Mouse (Mus musculus) kidney, adult 18-20 months (tissue): ENCODE data around the gene 2900011O08Rik.
"Not testable (repeated sequence)": the region's sequence is repeated elsewhere in the genome, so short reads cannot be mapped to it uniquely, and the experiment has no call there.

Source experiments
- DNase-seq: peaks from one replicate; pipeline ENCODE4 v3.0.0; 2021

The 2900011O08Rik gene

GRCm38 (mm10) chr16:14005266-14005665, 18.9 kb downstream of the 2900011O08Rik start:
- DNase-seq = peak; percentile 67

- DNase-seq = no peak
Observed at GRCm38 (mm10) chr16:14008081-14008480, 21.7 kb downstream of the 2900011O08Rik start.

- DNase-seq = no peak
Observed at GRCm38 (mm10) chr16:14008708-14009107, 22.3 kb downstream of the 2900011O08Rik start.

GRCm38 (mm10) chr16:14009966-14010365, 23.6 kb downstream of the 2900011O08Rik start:
- DNase-seq = no peak

GRCm38 (mm10) chr16:14017306-14017705, 30.9 kb downstream of the 2900011O08Rik start:
- DNase-seq = no peak

GRCm38 (mm10) chr16:14021166-14021822, 34.9 kb downstream of the 2900011O08Rik start:
- DNase-seq = no peak

- no peak for DNase-seq
Observed at GRCm38 (mm10) chr16:14025091-14025990, 38.9 kb downstream of the 2900011O08Rik start.

- DNase-seq = no peak
Observed at GRCm38 (mm10) chr16:14029072-14029471, 42.7 kb downstream of the 2900011O08Rik start.

- no peak for DNase-seq
Observed at GRCm38 (mm10) chr16:14029851-14030250, 43.4 kb downstream of the 2900011O08Rik start.

GRCm38 (mm10) chr16:14030650-14031049, 44.2 kb downstream of the 2900011O08Rik start:
- DNase-seq = peak; percentile 8

- DNase-seq = no peak
Observed at GRCm38 (mm10) chr16:14033076-14033475, 46.7 kb downstream of the 2900011O08Rik start.

GRCm38 (mm10) chr16:14042421-14042820, 56.0 kb downstream of the 2900011O08Rik start:
- DNase-seq = no peak

GRCm38 (mm10) chr16:14044695-14045094, 58.3 kb downstream of the 2900011O08Rik start:
- no peak for DNase-seq

- DNase-seq = no peak
Observed at GRCm38 (mm10) chr16:14046224-14046756, 59.9 kb downstream of the 2900011O08Rik start.

GRCm38 (mm10) chr16:14052221-14052620, 65.8 kb downstream of the 2900011O08Rik start:
- DNase-seq = no peak

GRCm38 (mm10) chr16:14053116-14053515, 66.7 kb downstream of the 2900011O08Rik start:
- no peak for DNase-seq

GRCm38 (mm10) chr16:14055271-14055670, 68.9 kb downstream of the 2900011O08Rik start:
- DNase-seq = no peak

GRCm38 (mm10) chr16:14056734-14057133, 70.3 kb downstream of the 2900011O08Rik start:
- no peak for DNase-seq

- DNase-seq = no peak
Observed at GRCm38 (mm10) chr16:14058541-14058940, 72.1 kb downstream of the 2900011O08Rik start.

- DNase-seq = no peak
Observed at GRCm38 (mm10) chr16:14059118-14059854, 72.9 kb downstream of the 2900011O08Rik start.

GRCm38 (mm10) chr16:14059869-14060268, 73.5 kb downstream of the 2900011O08Rik start:
- no peak for DNase-seq

- DNase-seq = not testable (repeated sequence)
Observed at GRCm38 (mm10) chr16:14066571-14066970, 80.2 kb downstream of the 2900011O08Rik start.

GRCm38 (mm10) chr16:14068701-14069100, 82.3 kb downstream of the 2900011O08Rik start:
- DNase-seq = not testable (repeated sequence)
